Mouse (Mus musculus) stomach, embryonic 14.5 days (tissue): Measurements from ENCODE around the gene Tfrc. TPM values are rescaled to one million over a fixed set of nuclear protein-coding genes. Genes with fewer than 3 reads are reported as not detected.

ENCODE experiments used
- ATAC-seq: fragments of 200-750 bp; cut with Nextera tagmentation; 2 replicates; pipeline ENCODE4 v1.8.0; 2017; ENCODE audit warnings: low read depth, moderate TSS enrichment; ENCODE audit not compliant: insufficient number of reproducible peaks, insufficient read depth, low FRiP score
- H3K27ac ChIP-seq: fragments of 300-500 bp; sonication (generic); 2 replicates; pipeline ENCODE4 v1.5.1; 2014; ENCODE audit warnings: mild to moderate bottlenecking, low read length, moderate library complexity, mixed read lengths
- H3K27me3 ChIP-seq: fragments of 300-500 bp; sonication (generic); 2 replicates; pipeline ENCODE4 v1.6.1; 2014; ENCODE audit warnings: low read length, control low read depth, mixed read lengths; ENCODE audit not compliant: control insufficient read depth, insufficient read depth
- H3K36me3 ChIP-seq: fragments of 300-500 bp; sonication (generic); 2 replicates; pipeline ENCODE4 v1.6.1; 2014; ENCODE audit warnings: mild to moderate bottlenecking, control low read depth, low read length, moderate library complexity, mixed read lengths; ENCODE audit not compliant: control insufficient read depth, insufficient read depth
- H3K4me1 ChIP-seq: fragments of 300-500 bp; sonication (generic); 2 replicates; pipeline ENCODE4 v1.6.1; 2014; ENCODE audit warnings: low read length, control low read depth, mixed read lengths; ENCODE audit not compliant: control insufficient read depth, insufficient read depth
- H3K4me2 ChIP-seq: fragments of 300-500 bp; sonication (generic); replicated peaks from 2 replicates; pipeline ENCODE4 v1.6.1; 2014; ENCODE audit warnings: low read depth, low read length, control low read depth
- H3K4me3 ChIP-seq: fragments of 300-500 bp; sonication (generic); 2 replicates; pipeline ENCODE4 v1.5.1; 2014; ENCODE audit warnings: low read depth, low read length, control low read depth
- H3K9ac ChIP-seq: fragments of 300-500 bp; sonication (generic); replicated peaks from 2 replicates; pipeline ENCODE4 v1.6.1; 2014; ENCODE audit warnings: low read depth, mild to moderate bottlenecking, control low read depth, low read length, moderate library complexity, mixed read lengths
- H3K9me3 ChIP-seq: fragments of 300-500 bp; sonication (generic); 2 replicates; pipeline ENCODE4 v1.6.1; 2016; ENCODE audit warnings: low read depth, low read length, control low read depth; ENCODE audit not compliant: control insufficient read depth
- WGBS: fragments of 180-500 bp; shearing (Covaris S2); extraction: QIAGEN DNeasy Blood & Tissue Kit; methylation state at CpG from one replicate; pipeline ENCODE4 v1.1.7; 2014; 5-methylcytosine and 5-hydroxymethylcytosine counted together
- polyA plus RNA-seq: library from polyadenylated mRNA; unstranded; fragments of >200 nt; fragmentation: Nextera tagmentation; extraction: Ambion mirVana; gene quantifications from 2 replicates; pipeline ENCODE4 v1.2.1, GENCODE M21; 2014

Gene Tfrc
- polyA plus RNA-seq = 60.5 and 73.2 TPM in 2 replicates

- under 1% methylated on average over 73 of the region's 73 CpGs for WGBS
- H3K9me3 ChIP-seq = no peaks in the 10 kb centered on the region
- no peaks in the 10 kb centered on the region for H3K27me3 ChIP-seq
- peak; percentile 98 for ATAC-seq
- H3K36me3 ChIP-seq = no peaks in the 10 kb centered on the region
- peak within 1 kb of the TSS; percentile 91 for H3K27ac ChIP-seq
- H3K9ac ChIP-seq = peak within 1 kb of the TSS; percentile 73
- H3K4me1 ChIP-seq = no peaks in the 10 kb centered on the region
- H3K4me3 ChIP-seq = peak within 1 kb of the TSS; percentile 71
- H3K4me2 ChIP-seq = peak within 1 kb of the TSS; percentile 49
These were observed at the start of gene Tfrc for GRCm38 (mm10) chr16:32608712-32609400. Gene Tfrc, plus strand, starts transcription at chr16:32608920.

GRCm38 (mm10) chr16:32559493-32559892 lies 49.2 kb upstream of the Tfrc start:
- 72% methylated on average over 4 of the region's 4 CpGs for WGBS
- H3K36me3 ChIP-seq = no peaks in the 10 kb centered on the region
- no peaks in the 10 kb centered on the region for H3K9me3 ChIP-seq
- no peak for ATAC-seq
- H3K4me1 ChIP-seq = no peaks in the 10 kb centered on the region
- H3K4me3 ChIP-seq = no peak overlapping the region
- no peak overlapping the region for H3K4me2 ChIP-seq
- no peak overlapping the region for H3K9ac ChIP-seq
- H3K27ac ChIP-seq = no peak overlapping the region
- H3K27me3 ChIP-seq = no peaks in the 10 kb centered on the region

- Histone ChIP-seq H3K27ac (no peak overlapping the region), H3K4me3 (no peak overlapping the region), H3K4me1 (no peaks in the 10 kb centered on the region), H3K9me3 (no peaks in the 10 kb centered on the region), H3K27me3 (no peaks in the 10 kb centered on the region), H3K9ac (no peak overlapping the region), H3K36me3 (no peaks in the 10 kb centered on the region), H3K4me2 (no peak overlapping the region)
- WGBS = 71% methylated on average over 5 of the region's 5 CpGs
- ATAC-seq = no peak
These were observed 45.5 kb upstream of the Tfrc start for GRCm38 (mm10) chr16:32563056-32563793.

- Histone ChIP-seq H3K36me3 (no peaks in the 10 kb centered on the region), H3K4me3 (no peak overlapping the region), H3K27me3 (no peaks in the 10 kb centered on the region), H3K9ac (no peak overlapping the region), H3K4me2 (no peak overlapping the region), H3K4me1 (no peaks in the 10 kb centered on the region), H3K27ac (no peak overlapping the region), H3K9me3 (no peaks in the 10 kb centered on the region)
- WGBS = 55% methylated on average over 4 of the region's 4 CpGs
- ATAC-seq = no peak
These were observed 41.4 kb upstream of the Tfrc start for GRCm38 (mm10) chr16:32567282-32567681.

GRCm38 (mm10) chr16:32568401-32568800 lies 40.3 kb upstream of the Tfrc start:
- no peaks in the 10 kb centered on the region for H3K27me3 ChIP-seq
- ATAC-seq = no peak
- no peaks in the 10 kb centered on the region for H3K9me3 ChIP-seq
- no peak overlapping the region for H3K9ac ChIP-seq
- 62% methylated on average over 6 of the region's 6 CpGs for WGBS
- no peak overlapping the region for H3K4me3 ChIP-seq
- no peaks in the 10 kb centered on the region for H3K36me3 ChIP-seq
- H3K27ac ChIP-seq = no peak overlapping the region
- H3K4me2 ChIP-seq = no peak overlapping the region
- no peaks in the 10 kb centered on the region for H3K4me1 ChIP-seq

- no peaks in the 10 kb centered on the region for H3K36me3 ChIP-seq
- no peak overlapping the region for H3K4me3 ChIP-seq
- H3K9me3 ChIP-seq = no peaks in the 10 kb centered on the region
- H3K9ac ChIP-seq = no peak overlapping the region
- H3K4me2 ChIP-seq = no peak overlapping the region
- no peak overlapping the region for H3K27ac ChIP-seq
- no peak for ATAC-seq
- H3K4me1 ChIP-seq = no peaks in the 10 kb centered on the region
- H3K27me3 ChIP-seq = no peaks in the 10 kb centered on the region
- 82% methylated on average over 3 of the region's 3 CpGs for WGBS
These were observed 38.7 kb upstream of the Tfrc start for GRCm38 (mm10) chr16:32570042-32570441.

GRCm38 (mm10) chr16:32572528-32572927 lies 36.2 kb upstream of the Tfrc start:
- Histone ChIP-seq H3K4me3 (no peak overlapping the region), H3K27me3 (no peaks in the 10 kb centered on the region), H3K4me1 (no peaks in the 10 kb centered on the region), H3K27ac (no peak overlapping the region), H3K4me2 (no peak overlapping the region), H3K36me3 (no peaks in the 10 kb centered on the region), H3K9ac (no peak overlapping the region), H3K9me3 (no peaks in the 10 kb centered on the region)
- no peak for ATAC-seq
- 80% methylated on average over 4 of the region's 4 CpGs for WGBS

GRCm38 (mm10) chr16:32586482-32586881 lies 22.2 kb upstream of the Tfrc start:
- no peak for ATAC-seq
- Histone ChIP-seq H3K4me1 (no peaks in the 10 kb centered on the region), H3K9me3 (no peaks in the 10 kb centered on the region), H3K9ac (no peak overlapping the region), H3K36me3 (no peaks in the 10 kb centered on the region), H3K4me3 (no peak overlapping the region), H3K27ac (no peak overlapping the region), H3K27me3 (no peaks in the 10 kb centered on the region), H3K4me2 (no peak overlapping the region)
- 91% methylated on average over 4 of the region's 4 CpGs for whole genome bisulfite sequencing
